15 mouse cellular contexts compared by ENCODE assay signal in genomic region chr4:105195256-105195655, GRCm38 (mm10).
"Had no signal": no experiment of that assay in that cellular context is flagged by ENCODE, and none has a peak within 500 bp of the region (broad histone marks: within the 10 kb centered on the region; RNA-seq: fewer than 3 reads in every experiment).

No protein-coding gene starts in this region.

- H3K4me2 ChIP-seq: limb, embryonic 12.5 days; liver, embryonic 11.5 days; liver, embryonic 15.5 days; lung, embryonic 14.5 days; midbrain, embryonic 15.5 days; neural tube, embryonic 12.5 days had no signal

- H3K9ac ChIP-seq: limb, embryonic 12.5 days; liver, embryonic 15.5 days; lung, embryonic 14.5 days; midbrain, embryonic 15.5 days; neural tube, embryonic 12.5 days had no signal

- H3K4me3 ChIP-seq: left cerebral cortex, adult 2 months; limb, embryonic 12.5 days; liver, embryonic 15.5 days; midbrain, embryonic 10.5 days; midbrain, embryonic 15.5 days; neural tube, embryonic 12.5 days had no signal

- ATAC-seq: midbrain, embryonic 15.5 days had no signal

- DNase-seq: kidney, adult 18-20 months; kidney, postnatal 10 days; kidney, postnatal 4 days; lung, embryonic 14.5 days; lung, postnatal 10 days; lung, postnatal 4 days; retina, postnatal 1 day; thymus, postnatal 36 days had no signal

- H3K27ac ChIP-seq: left cerebral cortex, adult 2 months; limb, embryonic 12.5 days; liver, embryonic 15.5 days; midbrain, embryonic 10.5 days; midbrain, embryonic 15.5 days; neural tube, embryonic 12.5 days had no signal

- H3K27me3 ChIP-seq: limb, embryonic 12.5 days; liver, embryonic 15.5 days; midbrain, embryonic 15.5 days; neural tube, embryonic 12.5 days had no signal

- H3K36me3 ChIP-seq: liver, embryonic 15.5 days; midbrain, embryonic 15.5 days had no signal

- H3K9me3 ChIP-seq: limb, embryonic 12.5 days; liver, embryonic 15.5 days; midbrain, embryonic 10.5 days; midbrain, embryonic 15.5 days; neural tube, embryonic 12.5 days had no signal
